Mouse (Mus musculus) embryonic facial prominence, embryonic 15.5 days (tissue): ENCODE results near the gene Arfrp1. TPM values are rescaled to one million over a fixed set of nuclear protein-coding genes. Genes with fewer than 3 reads are reported as not detected.

ENCODE experiments used
- ATAC-seq: fragments of 200-750 bp; cut with Nextera tagmentation; 2 replicates; pipeline ENCODE4 v1.8.0; 2017; ENCODE audit warnings: low read depth, moderate TSS enrichment; ENCODE audit not compliant: insufficient number of reproducible peaks, low FRiP score, low TSS enrichment
- H3K27ac ChIP-seq: fragments of 300-500 bp; sonication (generic); replicated peaks from 2 replicates; pipeline ENCODE4 v1.5.1; 2015; ENCODE audit warnings: mild to moderate bottlenecking, inconsistent platforms
- H3K27me3 ChIP-seq: fragments of 300-500 bp; sonication (generic); 2 replicates; pipeline ENCODE4 v1.6.1; 2015; ENCODE audit warnings: inconsistent platforms
- H3K36me3 ChIP-seq: fragments of 300-500 bp; sonication (generic); 2 replicates; pipeline ENCODE4 v1.6.1; 2015; ENCODE audit warnings: mild to moderate bottlenecking, inconsistent platforms
- H3K4me1 ChIP-seq: fragments of 300-500 bp; sonication (generic); 2 replicates; pipeline ENCODE4 v1.6.1; 2015; ENCODE audit warnings: inconsistent platforms
- H3K4me2 ChIP-seq: fragments of 300-500 bp; sonication (generic); replicated peaks from 2 replicates; pipeline ENCODE4 v1.6.1; 2015; ENCODE audit warnings: mild to moderate bottlenecking, inconsistent platforms
- H3K4me3 ChIP-seq: fragments of 300-500 bp; sonication (generic); replicated peaks from 2 replicates; pipeline ENCODE4 v1.5.1; 2015; ENCODE audit warnings: mild to moderate bottlenecking, inconsistent platforms
- H3K9ac ChIP-seq: fragments of 300-500 bp; sonication (generic); 2 replicates; pipeline ENCODE4 v1.6.1; 2015; ENCODE audit warnings: inconsistent platforms
- H3K9me3 ChIP-seq: fragments of 300-500 bp; sonication (generic); replicated peaks from 2 replicates; pipeline ENCODE4 v1.6.1; 2016; ENCODE audit warnings: inconsistent platforms
- WGBS: fragments of 180-500 bp; shearing (Covaris S2); methylation state at CpG from one replicate; pipeline ENCODE4 v1.1.7; 2015; 5-methylcytosine and 5-hydroxymethylcytosine counted together
- polyA plus RNA-seq: library from polyadenylated mRNA; unstranded; fragments of >200 nt; fragmentation: Nextera tagmentation; extraction: Ambion mirVana; gene quantifications from 2 replicates; pipeline ENCODE4 v1.2.1, GENCODE M21; 2015

The Arfrp1 gene
- polyA plus RNA-seq, 1 experiment from 2014 or later: 65.3 TPM

GRCm38 (mm10) chr2:181320103-181320499 lies 45.1 kb downstream of the Arfrp1 start:
- ATAC-seq: no peak
- peaks cover 30% of the 10 kb centered on the region for H3K36me3 ChIP-seq
- H3K27ac ChIP-seq: peak overlapping the region; percentile 71
- H3K4me3 ChIP-seq: peak overlapping the region; percentile 73
- H3K4me1 ChIP-seq: peaks cover 11% of the 10 kb centered on the region
- peak overlapping the region; percentile 47 for H3K9ac ChIP-seq
- peaks cover 18% of the 10 kb centered on the region for H3K27me3 ChIP-seq
- 16% methylated on average over 7 of the region's 7 CpGs for WGBS
- peak overlapping the region; percentile 72 for H3K4me2 ChIP-seq
- no peaks in the 10 kb centered on the region for H3K9me3 ChIP-seq

- peaks cover 11% of the 10 kb centered on the region for H3K4me1 ChIP-seq
- H3K9me3 ChIP-seq: no peaks in the 10 kb centered on the region
- H3K9ac ChIP-seq: peak within 1 kb of the TSS; percentile 47
- peaks cover 24% of the 10 kb centered on the region for H3K27me3 ChIP-seq
- peak within 1 kb of the TSS; percentile 72 for H3K4me2 ChIP-seq
- peak; percentile 82; the same call in 1 of the 2 replicates for ATAC-seq
- H3K4me3 ChIP-seq: peak within 1 kb of the TSS; percentile 73
- H3K36me3 ChIP-seq: peaks cover 24% of the 10 kb centered on the region
- peak within 1 kb of the TSS; percentile 71 for H3K27ac ChIP-seq
- 6% methylated on average over 40 of the region's 40 CpGs for WGBS
These were observed 45.7 kb downstream of the Arfrp1 start, which contains the start of gene Rtel1 for GRCm38 (mm10) chr2:181319248-181320102. Gene Rtel1, plus strand, starts transcription at chr2:181319739.

DNA sequence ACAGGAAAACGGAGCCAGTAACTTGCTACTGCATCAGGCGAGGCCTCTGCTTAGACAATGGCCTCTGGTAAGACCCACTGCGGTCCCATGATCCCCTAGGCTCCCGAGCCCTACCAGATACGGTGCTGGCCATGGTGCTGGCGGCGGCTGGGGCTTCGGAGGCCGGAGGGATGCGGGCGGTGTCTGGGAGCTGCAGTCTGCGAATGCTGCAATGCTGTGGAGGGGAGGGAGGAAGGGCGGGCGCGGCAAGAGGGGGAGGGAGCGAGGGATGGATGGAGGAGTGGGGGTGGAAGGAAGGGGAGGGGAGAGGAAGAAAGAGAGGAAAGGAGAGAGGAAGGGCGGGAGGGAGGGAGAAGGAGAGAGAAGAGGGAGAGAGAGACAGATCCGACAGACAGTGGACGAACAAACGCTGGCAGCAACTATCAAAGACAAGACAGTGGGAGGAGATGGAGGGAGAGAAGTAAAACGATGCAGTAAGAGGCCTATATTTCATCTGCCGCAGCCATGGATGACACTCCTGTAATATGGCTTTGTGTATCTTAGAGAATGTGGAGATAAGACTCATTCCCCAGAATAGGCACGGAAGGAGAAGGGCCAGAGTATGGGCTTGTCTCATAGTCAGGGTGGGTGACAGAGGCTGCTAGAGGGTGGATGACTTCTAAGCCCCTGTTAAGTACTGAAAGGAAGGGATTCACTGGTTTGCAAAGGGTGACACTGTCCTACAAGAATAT lies 51.0 kb downstream of the Arfrp1 start, which contains the start of gene Stmn3:
Gene Stmn3, minus strand, starts transcription at position 421 of the 731 bp plus-strand sequence.
- peak; percentile 65; the same call in 1 of the 2 replicates for ATAC-seq
- H3K36me3 ChIP-seq: no peaks in the 10 kb centered on the region
- no peak within 1 kb of the TSS for H3K27ac ChIP-seq
- H3K4me3 ChIP-seq: peak within 1 kb of the TSS; percentile 21
- H3K9ac ChIP-seq: no peak within 1 kb of the TSS
- H3K4me1 ChIP-seq: peaks cover 8% of the 10 kb centered on the region
- peaks cover 58% of the 10 kb centered on the region for H3K27me3 ChIP-seq
- WGBS: 5% methylated on average over 22 of the region's 23 CpGs
- H3K4me2 ChIP-seq: peak within 1 kb of the TSS; percentile 22
- no peaks in the 10 kb centered on the region for H3K9me3 ChIP-seq

GRCm38 (mm10) chr2:181313344-181314079 lies 51.7 kb downstream of the Arfrp1 start:
- Histone ChIP-seq H3K4me1 (peaks cover 8% of the 10 kb centered on the region), H3K9ac (no peak overlapping the region), H3K27me3 (peaks cover 58% of the 10 kb centered on the region), H3K27ac (no peak overlapping the region), H3K9me3 (no peaks in the 10 kb centered on the region), H3K4me2 (peak overlapping the region; percentile 22), H3K4me3 (peak overlapping the region; percentile 21), H3K36me3 (no peaks in the 10 kb centered on the region)
- ATAC-seq: peak; percentile 60; the same call in 1 of the 2 replicates
- 3% methylated on average over 35 of the region's 35 CpGs for WGBS

- WGBS: 15% methylated on average over 5 of the region's 5 CpGs
- Histone ChIP-seq H3K4me2 (no peak overlapping the region), H3K36me3 (no peaks in the 10 kb centered on the region), H3K4me3 (peak overlapping the region; percentile 21; the same call in 1 of the 2 replicates), H3K9ac (no peak overlapping the region), H3K9me3 (no peaks in the 10 kb centered on the region), H3K27me3 (peaks cover 58% of the 10 kb centered on the region), H3K27ac (no peak overlapping the region), H3K4me1 (peaks cover 8% of the 10 kb centered on the region)
- no peak for ATAC-seq
These were observed 52.2 kb downstream of the Arfrp1 start for GRCm38 (mm10) chr2:181313006-181313343.

DNA sequence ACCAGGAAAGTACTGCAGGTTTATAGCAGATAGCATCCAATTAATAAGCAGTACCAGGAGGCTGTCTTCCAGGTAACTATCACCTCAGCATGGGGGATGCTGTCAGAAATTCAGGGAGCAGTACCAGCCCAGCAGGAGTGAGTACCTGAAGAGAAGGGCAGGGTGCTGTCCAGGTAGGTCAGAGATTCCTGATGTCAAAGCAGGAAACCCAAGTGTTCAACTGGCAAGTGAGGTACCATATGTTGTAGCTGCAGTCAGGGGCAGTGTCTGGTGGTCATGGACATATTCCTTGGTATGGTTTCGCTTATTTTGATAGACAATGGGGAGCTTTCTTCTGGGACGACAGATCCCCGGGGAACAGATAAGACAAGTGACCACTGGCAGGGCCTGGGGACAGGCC lies 52.8 kb downstream of the Arfrp1 start:
- Histone ChIP-seq H3K9ac (no peak overlapping the region), H3K4me2 (no peak overlapping the region), H3K27me3 (peaks cover 64% of the 10 kb centered on the region), H3K27ac (no peak overlapping the region), H3K4me1 (peaks cover 8% of the 10 kb centered on the region), H3K4me3 (no peak overlapping the region), H3K36me3 (no peaks in the 10 kb centered on the region), H3K9me3 (no peaks in the 10 kb centered on the region)
- no peak for ATAC-seq
- 67% methylated on average over 3 of the region's 3 CpGs for WGBS

Other genes starting within 250 kb of the Arfrp1 start
- gene Kcnq2, start 230.1 kb downstream of the Arfrp1 start, polyA plus RNA-seq: 0.39 and 0.42 TPM in 2 replicates
- gene Eef1a2, start 208.4 kb downstream of the Arfrp1 start, polyA plus RNA-seq: 0.21 and 0.25 TPM in 2 replicates
- gene Ppdpf, start 178.2 kb downstream of the Arfrp1 start, polyA plus RNA-seq: 268 and 282 TPM in 2 replicates
- 1.5 and 1.6 TPM in 2 replicates for gene Ptk6, start 162.6 kb downstream of the Arfrp1 start, polyA plus RNA-seq
- gene Srms, start 152.2 kb downstream of the Arfrp1 start, polyA plus RNA-seq: 0.64 and 0.76 TPM in 2 replicates
- gene Fndc11, start 145.4 kb downstream of the Arfrp1 start, polyA plus RNA-seq: 0.20 and 0.23 TPM in 2 replicates
- 0.99 and 1.1 TPM in 2 replicates for gene Helz2, start 123.4 kb downstream of the Arfrp1 start, polyA plus RNA-seq
- 14.7 and 14.8 TPM in 2 replicates for gene Gmeb2, start 77.4 kb downstream of the Arfrp1 start, polyA plus RNA-seq
- gene Stmn3, start 50.9 kb downstream of the Arfrp1 start, polyA plus RNA-seq: 16.2 and 24.7 TPM in 2 replicates
- 35.5 and 40.8 TPM in 2 replicates for gene Rtel1, start 45.7 kb downstream of the Arfrp1 start, polyA plus RNA-seq
- gene Zgpat, start 476 bp downstream of the Arfrp1 start, polyA plus RNA-seq: 43.2 and 44.3 TPM in 2 replicates
- 23.6 and 24.7 TPM in 2 replicates for gene Lime1, start 14.7 kb upstream of the Arfrp1 start, polyA plus RNA-seq
- 4.0 and 4.6 TPM in 2 replicates for gene Zbtb46, start 94.0 kb upstream of the Arfrp1 start, polyA plus RNA-seq
- 0.18 and 0.24 TPM in 2 replicates for gene Abhd16b, start 127.8 kb upstream of the Arfrp1 start, polyA plus RNA-seq
- gene Tpd52l2, start 131.7 kb upstream of the Arfrp1 start, polyA plus RNA-seq: 166 and 173 TPM in 2 replicates
- 87.7 and 92.0 TPM in 2 replicates for gene Dnajc5, start 155.1 kb upstream of the Arfrp1 start, polyA plus RNA-seq
- gene Uckl1, start 219.5 kb upstream of the Arfrp1 start, polyA plus RNA-seq: 50.7 and 55.7 TPM in 2 replicates
- gene Prpf6, start 226.5 kb upstream of the Arfrp1 start, polyA plus RNA-seq: 60.4 and 63.6 TPM in 2 replicates
- 62.1 and 74.8 TPM in 2 replicates for gene Zfp512b, start 227.4 kb upstream of the Arfrp1 start, polyA plus RNA-seq
- gene Samd10, start 233.8 kb upstream of the Arfrp1 start, polyA plus RNA-seq: 13.3 and 15.6 TPM in 2 replicates